Mouse (Mus musculus): ENCODE measurements around the gene Maml3. TPM values are rescaled to one million over a fixed set of nuclear protein-coding genes. Genes with fewer than 3 reads are reported as not detected.

Gene Maml3
- polyA plus RNA-seq, 1 experiment, result not detected

- H3K27ac ChIP-seq (ENCODE audit: insufficient read depth, low read depth, low read length), result no peak overlapping the region
Measured at GRCm38 (mm10) chr3:52043847-52044246, 61.0 kb downstream of the Maml3 start.

GRCm38 (mm10) chr3:52042680-52043079 lies 62.2 kb downstream of the Maml3 start:
- Histone ChIP-seq H3K4me3 (ENCODE audit: insufficient read depth, low read depth, low read length) (no peak overlapping the region), H3K27ac (ENCODE audit: insufficient read depth, low read depth, low read length) (no peak overlapping the region), H3K4me1 (ENCODE audit: control insufficient read depth, insufficient read depth, low read length) (peaks cover 26% of the 10 kb centered on the region)
- TF ChIP-seq POLR2A (IDR thresholded peaks at IDR 0.05; ENCODE audit: insufficient read depth, low read depth, low read length) (no peak), CTCF (IDR thresholded peaks at IDR 0.05; ENCODE audit: insufficient read depth, low read depth, low read length) (no peak)
- WGBS, result 87% methylated on average over 3 of the region's 3 CpGs

More at GRCm38 (mm10) chr3:52043847-52044246, 61.0 kb downstream of the Maml3 start:
- TF ChIP-seq POLR2A (IDR thresholded peaks at IDR 0.05; ENCODE audit: insufficient read depth, low read depth, low read length) (no peak), CTCF (IDR thresholded peaks at IDR 0.05; ENCODE audit: insufficient read depth, low read depth, low read length) (no peak)
- Histone ChIP-seq H3K4me3 (ENCODE audit: insufficient read depth, low read depth, low read length) (no peak overlapping the region), H3K4me1 (ENCODE audit: control insufficient read depth, insufficient read depth, low read length) (peaks cover 30% of the 10 kb centered on the region)
- WGBS, result 55% methylated on average over 4 of the region's 4 CpGs

DNA sequence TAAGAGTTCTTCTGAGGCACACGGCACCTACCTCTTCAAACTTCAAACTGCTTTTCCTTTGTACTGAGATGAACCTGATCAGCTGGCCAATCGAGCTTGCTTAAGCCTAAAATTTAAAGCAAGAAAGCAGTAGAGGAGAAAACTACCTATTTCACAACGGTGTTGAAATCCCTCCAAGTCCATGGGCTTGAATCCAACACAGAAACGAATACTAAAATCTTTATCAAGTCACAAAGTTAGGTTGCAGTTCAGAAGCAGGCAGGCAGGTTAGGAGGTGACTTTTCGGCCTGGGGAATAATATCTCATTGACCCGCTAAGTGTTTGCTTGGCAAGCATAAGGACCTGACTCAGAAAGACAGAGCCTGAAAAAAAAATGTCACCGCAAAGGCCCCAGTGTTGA lies 64.9 kb downstream of the Maml3 start:
- 77% methylated on average over 7 of the region's 7 CpGs for WGBS
- Histone ChIP-seq H3K4me3 (ENCODE audit: insufficient read depth, low read depth, low read length) (no peak overlapping the region), H3K27ac (ENCODE audit: insufficient read depth, low read depth, low read length) (no peak overlapping the region), H3K4me1 (ENCODE audit: control insufficient read depth, insufficient read depth, low read length) (peaks cover 21% of the 10 kb centered on the region)
- TF ChIP-seq POLR2A (IDR thresholded peaks at IDR 0.05; ENCODE audit: insufficient read depth, low read depth, low read length), result no peak
- no peak for TF ChIP-seq CTCF (IDR thresholded peaks at IDR 0.05; ENCODE audit: insufficient read depth, low read depth, low read length)

- TF ChIP-seq CTCF (IDR thresholded peaks at IDR 0.05; ENCODE audit: insufficient read depth, low read depth, low read length), result no peak
- no peak for TF ChIP-seq POLR2A (IDR thresholded peaks at IDR 0.05; ENCODE audit: insufficient read depth, low read depth, low read length)
- Histone ChIP-seq H3K4me1 (ENCODE audit: control insufficient read depth, insufficient read depth, low read length) (peaks cover 22% of the 10 kb centered on the region), H3K27ac (ENCODE audit: insufficient read depth, low read depth, low read length) (no peak overlapping the region), H3K4me3 (ENCODE audit: insufficient read depth, low read depth, low read length) (no peak overlapping the region)
- WGBS, result 75% methylated on average over 5 of the region's 5 CpGs
Measured at GRCm38 (mm10) chr3:52037260-52037659, 67.6 kb downstream of the Maml3 start.

- no peak overlapping the region for H3K27ac ChIP-seq (ENCODE audit: insufficient read depth, low read depth, low read length)
- WGBS, result 28% methylated on average over 8 of the region's 8 CpGs
- H3K4me1 ChIP-seq (ENCODE audit: control insufficient read depth, insufficient read depth, low read length), result peaks cover 27% of the 10 kb centered on the region
- TF ChIP-seq POLR2A (IDR thresholded peaks at IDR 0.05; ENCODE audit: insufficient read depth, low read depth, low read length) (no peak), CTCF (IDR thresholded peaks at IDR 0.05; ENCODE audit: insufficient read depth, low read depth, low read length) (no peak)
- H3K4me3 ChIP-seq (ENCODE audit: insufficient read depth, low read depth, low read length), result no peak overlapping the region
Measured at GRCm38 (mm10) chr3:52035404-52035803, 69.5 kb downstream of the Maml3 start.

DNA sequence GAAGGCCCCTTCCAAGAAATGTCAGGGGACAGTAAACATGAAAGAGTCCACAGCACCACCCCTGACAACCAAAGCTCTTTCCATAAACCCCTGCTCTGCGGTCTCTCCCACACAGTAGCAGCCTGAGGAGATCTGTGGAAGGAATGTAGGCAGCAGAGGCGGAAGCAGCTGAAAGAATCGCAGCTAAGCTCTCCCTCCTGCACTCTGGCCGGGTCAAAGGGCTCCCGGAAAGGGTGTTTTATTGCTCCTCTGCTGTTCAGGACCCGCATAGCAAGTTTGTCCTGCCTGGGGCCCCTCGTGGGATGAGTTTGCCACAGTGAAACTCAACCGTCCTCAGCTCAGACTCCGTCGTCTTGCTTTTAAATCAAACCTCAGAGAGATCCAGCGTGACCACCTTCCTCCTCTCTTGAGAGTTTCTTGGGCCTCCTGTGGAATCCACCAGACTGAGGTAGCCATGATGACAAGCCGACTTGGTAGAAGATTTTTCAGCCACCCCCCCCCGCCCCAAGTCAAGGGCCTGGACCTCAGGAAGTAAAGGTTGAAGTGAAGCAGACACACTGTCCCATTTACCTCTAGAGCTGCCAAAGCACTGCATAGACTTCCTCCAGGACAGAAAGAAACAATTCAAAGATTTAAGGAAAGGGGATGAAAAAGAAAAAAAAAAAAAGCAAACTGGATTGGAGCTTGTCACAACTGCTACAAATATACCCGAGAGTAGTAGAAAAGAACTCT lies 70.9 kb downstream of the Maml3 start:
- peaks cover 30% of the 10 kb centered on the region for H3K4me1 ChIP-seq (ENCODE audit: control insufficient read depth, insufficient read depth, low read length)
- TF ChIP-seq CTCF (IDR thresholded peaks at IDR 0.05; ENCODE audit: insufficient read depth, low read depth, low read length) (no peak), POLR2A (IDR thresholded peaks at IDR 0.05; ENCODE audit: insufficient read depth, low read depth, low read length) (no peak)
- 60% methylated on average over 14 of the region's 14 CpGs for WGBS
- no peak overlapping the region for H3K27ac ChIP-seq (ENCODE audit: insufficient read depth, low read depth, low read length)
- no peak overlapping the region for H3K4me3 ChIP-seq (ENCODE audit: insufficient read depth, low read depth, low read length)

GRCm38 (mm10) chr3:52031327-52031726 lies 73.5 kb downstream of the Maml3 start:
- no peak overlapping the region for H3K27ac ChIP-seq (ENCODE audit: insufficient read depth, low read depth, low read length)
- H3K4me3 ChIP-seq (ENCODE audit: insufficient read depth, low read depth, low read length), result no peak overlapping the region
- peaks cover 24% of the 10 kb centered on the region for H3K4me1 ChIP-seq (ENCODE audit: control insufficient read depth, insufficient read depth, low read length)
- TF ChIP-seq POLR2A (IDR thresholded peaks at IDR 0.05; ENCODE audit: insufficient read depth, low read depth, low read length) (no peak), CTCF (IDR thresholded peaks at IDR 0.05; ENCODE audit: insufficient read depth, low read depth, low read length) (no peak)

DNA sequence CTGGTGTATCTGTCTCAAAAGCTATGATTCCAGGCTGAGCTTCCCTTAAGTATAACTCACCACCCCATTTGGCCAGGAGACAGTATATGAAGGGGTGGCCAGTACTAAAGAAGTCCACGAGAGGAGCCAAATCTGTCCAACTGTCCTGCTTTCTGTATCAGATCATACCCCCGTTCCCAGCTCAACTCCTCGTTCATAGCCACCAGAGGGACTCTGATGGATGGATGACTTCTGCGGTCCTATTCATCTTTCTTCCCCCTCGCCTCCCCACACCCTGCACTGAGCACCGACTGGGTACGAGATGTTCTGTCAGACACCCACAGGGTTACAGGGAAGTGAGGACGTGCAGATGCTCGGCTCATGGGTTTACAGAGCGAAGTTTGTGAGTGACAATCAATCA lies 74.8 kb downstream of the Maml3 start:
- H3K4me3 ChIP-seq (ENCODE audit: insufficient read depth, low read depth, low read length), result no peak overlapping the region
- WGBS, result 68% methylated on average over 10 of the region's 10 CpGs
- H3K27ac ChIP-seq (ENCODE audit: insufficient read depth, low read depth, low read length), result no peak overlapping the region
- peaks cover 17% of the 10 kb centered on the region for H3K4me1 ChIP-seq (ENCODE audit: control insufficient read depth, insufficient read depth, low read length)
- no peak for TF ChIP-seq POLR2A (IDR thresholded peaks at IDR 0.05; ENCODE audit: insufficient read depth, low read depth, low read length)
- TF ChIP-seq CTCF (IDR thresholded peaks at IDR 0.05; ENCODE audit: insufficient read depth, low read depth, low read length), result no peak

DNA sequence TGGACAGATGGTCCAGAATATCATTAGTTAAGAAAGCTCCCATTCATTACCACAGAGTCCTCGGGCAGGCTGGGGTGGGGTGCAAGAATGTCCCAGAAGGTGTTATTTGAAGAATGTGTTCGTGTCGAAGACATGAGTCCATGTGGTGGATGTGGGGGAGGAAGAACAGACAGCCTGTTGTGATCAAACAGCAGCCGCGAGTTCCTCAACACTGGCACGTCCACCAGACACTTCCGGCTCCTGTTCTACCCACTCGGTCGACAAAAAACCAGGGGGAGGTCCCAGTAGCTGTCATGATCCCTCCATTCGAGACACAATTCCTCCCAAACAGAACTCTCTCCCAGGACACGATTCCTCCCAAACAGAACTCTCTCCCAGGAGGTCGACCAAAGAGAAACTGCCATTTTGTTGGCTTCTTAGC lies 75.2 kb downstream of the Maml3 start:
- no peak overlapping the region for H3K27ac ChIP-seq (ENCODE audit: insufficient read depth, low read depth, low read length)
- TF ChIP-seq CTCF (IDR thresholded peaks at IDR 0.05; ENCODE audit: insufficient read depth, low read depth, low read length), result no peak
- no peak for TF ChIP-seq POLR2A (IDR thresholded peaks at IDR 0.05; ENCODE audit: insufficient read depth, low read depth, low read length)

More for the DNA sequence above, 75.2 kb downstream of the Maml3 start:
- Histone ChIP-seq H3K4me1 (ENCODE audit: control insufficient read depth, insufficient read depth, low read length) (peaks cover 15% of the 10 kb centered on the region), H3K4me3 (ENCODE audit: insufficient read depth, low read depth, low read length) (no peak overlapping the region)
- WGBS, result 50% methylated on average over 12 of the region's 12 CpGs

Measured in olfactory bulb, adult 2 months (tissue).